Mouse (Mus musculus) mammary gland, adult 2 months (tissue): ENCODE measurements around the gene Igsf23. TPM values are rescaled to one million over a fixed set of nuclear protein-coding genes. Genes with fewer than 3 reads are reported as not detected.

Experiments used
- polyA plus RNA-seq: library from polyadenylated mRNA; depleted of rRNA; stranded (reverse); fragments of >200 nt; gene quantifications from 2 replicates; pipeline ENCODE4 v1.2.3, GENCODE M21; 2012; ENCODE audit warnings: low replicate concordance; rRNA removed

The Igsf23 gene
- 1.3 and 2.0 TPM in 2 replicates for polyA plus RNA-seq

GRCm38 (mm10) chr7:19950589-19950988 is at the start of gene Igsf23:
Gene Igsf23 (minus strand): TSS chr7:19950756.

GRCm38 (mm10) chr7:19991165-19991564 is 40.6 kb upstream of the Igsf23 start, which contains the start of gene Nlrp9b:
Gene Nlrp9b (plus strand): TSS chr7:19991465.

GRCm38 (mm10) chr7:19964985-19965579 is 14.5 kb upstream of the Igsf23 start, which contains the start of gene Ceacam20:
Gene Ceacam20 (plus strand): TSS chr7:19965412.

GRCm38 (mm10) chr7:19920506-19921261 is 29.9 kb downstream of the Igsf23 start, which contains the start of gene Pvr:
Gene Pvr (minus strand): TSS chr7:19921160.

GRCm38 (mm10) chr7:19887849-19888248 is 62.7 kb downstream of the Igsf23 start, which contains the start of gene Ceacam19:
Gene Ceacam19 (minus strand): TSS chr7:19887965.

Other genes with a start within 250 kb of the Igsf23 start
- 62.0 and 84.9 TPM in 2 replicates for gene Tomm40, start 235.3 kb downstream of the Igsf23 start, polyA plus RNA-seq
- 45.9 and 65.6 TPM in 2 replicates for gene Nectin2, start 200.3 kb downstream of the Igsf23 start, polyA plus RNA-seq
- 135 and 154 TPM in 2 replicates for gene Bcam, start 179.7 kb downstream of the Igsf23 start, polyA plus RNA-seq
- 19.9 and 20.6 TPM in 2 replicates for gene Cblc, start 153.9 kb downstream of the Igsf23 start, polyA plus RNA-seq
- gene Bcl3, start 128.0 kb downstream of the Igsf23 start, polyA plus RNA-seq: 75.0 and 218 TPM in 2 replicates
- gene Gm19345, start 98.8 kb downstream of the Igsf23 start, polyA plus RNA-seq: 0.88 and 1.4 TPM in 2 replicates
- 1.6 and 5.1 TPM in 2 replicates for gene Ceacam16, start 89.5 kb downstream of the Igsf23 start, polyA plus RNA-seq
- 0.12 and 0.65 TPM in 2 replicates for gene Ceacam19, start 62.8 kb downstream of the Igsf23 start, polyA plus RNA-seq
- 12.9 and 18.0 TPM in 2 replicates for gene Pvr, start 29.6 kb downstream of the Igsf23 start, polyA plus RNA-seq
- gene Ceacam20, start 14.7 kb upstream of the Igsf23 start, polyA plus RNA-seq: 0.13 and 0.19 TPM in 2 replicates
- gene Nlrp9b, start 40.7 kb upstream of the Igsf23 start, polyA plus RNA-seq: 0.10 TPM in 1 of 2 replicates, not detected in the other
- not detected in 2 replicates for gene Vmn1r91, start 148.9 kb upstream of the Igsf23 start, polyA plus RNA-seq
- not detected in 2 replicates for gene Gm16442, start 171.8 kb upstream of the Igsf23 start, polyA plus RNA-seq
- not detected in 2 replicates for gene Vmn1r93, start 188.3 kb upstream of the Igsf23 start, polyA plus RNA-seq
- gene Vmn1r94, start 217.6 kb upstream of the Igsf23 start, polyA plus RNA-seq: not detected in 2 replicates
- gene Vmn1r95, start 243.0 kb upstream of the Igsf23 start, polyA plus RNA-seq: not detected in 2 replicates